Mouse (Mus musculus): ENCODE results near the gene Acp1. TPM values are rescaled to one million over a fixed set of nuclear protein-coding genes. Genes with fewer than 3 reads are reported as not detected.

The Acp1 gene
- polyA plus RNA-seq, 1 experiment from 2014 or later: 119 TPM

DNA sequence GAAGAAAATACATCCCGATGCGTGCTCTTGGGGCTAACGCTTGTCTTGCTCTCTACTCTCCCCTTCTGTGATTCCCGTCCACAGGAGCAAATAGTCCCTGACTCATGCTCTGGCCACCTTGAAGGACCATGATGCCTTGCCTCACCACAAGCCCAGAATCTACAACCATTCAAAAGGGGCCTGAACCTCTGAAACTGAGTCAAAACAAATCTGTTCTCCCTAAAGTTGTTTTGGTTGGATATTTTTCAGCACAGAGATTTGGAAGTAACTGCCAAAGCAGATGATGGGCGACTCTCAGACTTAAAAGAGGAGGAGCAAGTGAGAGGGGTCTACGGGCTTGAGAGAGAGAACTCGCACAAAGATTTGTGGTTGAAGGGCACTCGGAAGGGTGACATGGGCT, 529 bp downstream of the Acp1 start:
- peak overlapping the region; percentile 89 for H3K4me2 ChIP-seq (replicated peaks)
- H3K36me3 ChIP-seq (replicated peaks; ENCODE audit: control insufficient read depth, insufficient read depth): no peaks in the 10 kb centered on the region
- no peaks in the 10 kb centered on the region for H3K27me3 ChIP-seq (ENCODE audit: control insufficient read depth, insufficient read depth, low read length)
- H3K4me1 ChIP-seq (replicated peaks; ENCODE audit: control insufficient read depth, insufficient read depth, low read length): peaks cover 24% of the 10 kb centered on the region
- peak overlapping the region; percentile 77 for H3K9ac ChIP-seq
- DNase-seq (ENCODE audit: low spot score) (no peak), ATAC-seq (ENCODE audit: low FRiP score) (no peak)
- peaks cover 1% of the 10 kb centered on the region; the same call in 1 of the 2 replicates for H3K9me3 ChIP-seq (ENCODE audit: control insufficient read depth, low read length)
- H3K4me3 ChIP-seq (replicated peaks; ENCODE audit: low read length): peak overlapping the region; percentile 57
- H3K27ac ChIP-seq: peak overlapping the region; percentile 9; the same call in 1 of the 2 replicates
- WGBS: 17% methylated on average over 8 of the region's 8 CpGs

DNA sequence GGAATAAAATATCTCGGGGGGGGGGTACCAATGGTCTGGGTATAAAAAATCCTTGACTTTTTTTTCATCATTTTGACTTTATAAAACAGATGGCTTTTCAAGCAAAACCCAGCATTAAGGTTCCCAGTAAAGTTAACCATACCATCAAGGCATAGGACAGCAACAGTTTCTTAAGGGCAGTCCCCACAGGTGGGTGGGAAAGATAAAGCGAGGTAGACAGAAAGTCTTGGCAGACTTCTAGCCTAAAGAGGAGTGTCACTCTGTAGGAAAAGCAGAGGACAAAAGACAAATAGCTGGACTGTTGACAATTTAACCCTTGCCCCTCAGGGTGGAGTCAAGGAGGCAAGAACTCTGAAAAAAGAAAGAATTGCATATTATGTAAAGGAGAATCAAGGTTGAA, 1.5 kb downstream of the Acp1 start:
- peak overlapping the region; percentile 89; the same call in 1 of the 2 replicates for H3K4me2 ChIP-seq (replicated peaks)
- ATAC-seq (ENCODE audit: low FRiP score): no peak

DNA sequence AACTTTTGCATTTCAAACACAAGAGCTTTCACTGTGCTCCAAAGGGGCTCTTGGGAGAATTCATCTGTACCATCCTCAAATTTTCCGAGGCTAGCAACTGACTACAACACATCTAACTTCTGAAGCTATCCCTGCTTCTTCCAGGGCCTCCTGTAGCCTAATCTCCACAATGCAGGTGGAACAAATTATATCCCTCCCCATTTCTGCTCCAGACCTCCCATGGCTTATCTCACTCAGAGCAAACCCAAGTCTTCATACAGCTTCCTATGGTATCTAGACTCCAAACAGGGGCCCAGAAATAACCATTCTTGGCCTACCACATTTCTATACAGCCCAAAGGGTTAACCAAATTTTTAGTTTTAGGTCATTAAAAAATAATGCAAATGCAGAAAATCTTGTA, 2.7 kb downstream of the Acp1 start:
- H3K9me3 ChIP-seq (ENCODE audit: control insufficient read depth, low read length): no peaks in the 10 kb centered on the region
- no peaks in the 10 kb centered on the region for H3K27me3 ChIP-seq (ENCODE audit: control insufficient read depth, insufficient read depth, low read length)
- peaks cover 8% of the 10 kb centered on the region for H3K36me3 ChIP-seq (replicated peaks; ENCODE audit: control insufficient read depth, insufficient read depth)
- no peak overlapping the region for H3K9ac ChIP-seq
- no peak overlapping the region for H3K27ac ChIP-seq
- H3K4me3 ChIP-seq (replicated peaks; ENCODE audit: low read length): no peak overlapping the region
- DNase-seq (ENCODE audit: low spot score): no peak
- H3K4me1 ChIP-seq (replicated peaks; ENCODE audit: control insufficient read depth, insufficient read depth, low read length): peaks cover 23% of the 10 kb centered on the region
- ATAC-seq (ENCODE audit: low FRiP score): no peak
- 96% methylated on average over 1 of the region's 1 CpGs for WGBS
- no peak overlapping the region for H3K4me2 ChIP-seq (replicated peaks)

More for the DNA sequence above, 1.5 kb downstream of the Acp1 start:
- Histone ChIP-seq H3K27me3 (ENCODE audit: control insufficient read depth, insufficient read depth, low read length) (no peaks in the 10 kb centered on the region), H3K36me3 (replicated peaks; ENCODE audit: control insufficient read depth, insufficient read depth) (no peaks in the 10 kb centered on the region), H3K9me3 (ENCODE audit: control insufficient read depth, low read length) (no peaks in the 10 kb centered on the region), H3K27ac (no peak overlapping the region), H3K4me1 (replicated peaks; ENCODE audit: control insufficient read depth, insufficient read depth, low read length) (peaks cover 24% of the 10 kb centered on the region), H3K4me3 (replicated peaks; ENCODE audit: low read length) (no peak overlapping the region), H3K9ac (no peak overlapping the region)
- WGBS: 93% methylated on average over 2 of the region's 2 CpGs
- no peak for DNase-seq (ENCODE audit: low spot score)

DNA sequence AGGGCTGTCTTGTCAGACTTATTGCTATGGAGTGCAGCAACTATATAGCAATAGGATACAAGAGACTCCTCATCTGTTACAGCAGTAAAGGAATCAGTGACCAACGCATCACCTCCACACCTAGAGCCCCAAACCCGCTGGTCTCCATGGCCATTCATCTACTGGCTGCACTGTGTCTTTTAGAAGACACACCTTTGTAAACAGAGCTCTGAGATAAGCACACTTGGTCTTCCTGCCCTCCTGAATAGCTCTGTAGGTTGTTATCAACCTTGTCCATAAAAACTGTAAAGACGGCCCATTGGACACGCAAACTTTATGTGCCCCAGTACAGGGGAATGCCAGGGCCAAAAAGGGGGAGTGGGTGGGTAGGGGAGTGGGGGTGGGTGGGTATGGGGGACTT, 14.3 kb downstream of the Acp1 start:
- H3K4me2 ChIP-seq (replicated peaks): no peak overlapping the region
- H3K4me1 ChIP-seq (replicated peaks; ENCODE audit: control insufficient read depth, insufficient read depth, low read length): no peaks in the 10 kb centered on the region
- no peak overlapping the region for H3K27ac ChIP-seq
- H3K9me3 ChIP-seq (ENCODE audit: control insufficient read depth, low read length): no peaks in the 10 kb centered on the region
- H3K9ac ChIP-seq: no peak overlapping the region
- peaks cover 35% of the 10 kb centered on the region for H3K36me3 ChIP-seq (replicated peaks; ENCODE audit: control insufficient read depth, insufficient read depth)
- DNase-seq (ENCODE audit: low spot score) (no peak), ATAC-seq (ENCODE audit: low FRiP score) (no peak)
- H3K4me3 ChIP-seq (replicated peaks; ENCODE audit: low read length): no peak overlapping the region
- WGBS: 98% methylated on average over 4 of the region's 4 CpGs
- no peaks in the 10 kb centered on the region for H3K27me3 ChIP-seq (ENCODE audit: control insufficient read depth, insufficient read depth, low read length)

DNA sequence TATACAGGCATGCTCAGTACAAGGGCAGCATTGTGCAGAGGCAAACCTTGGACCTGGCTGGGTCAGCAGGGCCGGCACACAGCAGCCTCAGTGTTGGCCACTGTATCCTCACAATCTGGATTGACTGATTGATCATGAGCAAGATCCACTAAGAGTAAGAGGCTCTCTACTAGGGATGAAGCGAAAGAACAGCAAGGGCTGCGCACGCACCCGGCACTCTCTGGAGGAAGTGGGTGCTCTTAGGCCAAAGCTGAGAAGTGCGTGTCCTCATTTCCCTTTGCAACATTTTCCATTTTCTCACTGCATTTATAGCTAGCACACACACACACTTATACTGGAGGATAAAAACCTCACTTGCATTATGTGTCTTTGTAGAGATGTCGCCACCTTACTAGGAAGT, 20.0 kb downstream of the Acp1 start:
- Histone ChIP-seq H3K36me3 (replicated peaks; ENCODE audit: control insufficient read depth, insufficient read depth) (peaks cover 21% of the 10 kb centered on the region), H3K27me3 (ENCODE audit: control insufficient read depth, insufficient read depth, low read length) (no peaks in the 10 kb centered on the region; the same call in 1 of the 2 replicates), H3K27ac (no peak overlapping the region), H3K9me3 (ENCODE audit: control insufficient read depth, low read length) (no peaks in the 10 kb centered on the region), H3K4me2 (replicated peaks) (no peak overlapping the region), H3K4me1 (replicated peaks; ENCODE audit: control insufficient read depth, insufficient read depth, low read length) (no peaks in the 10 kb centered on the region), H3K4me3 (replicated peaks; ENCODE audit: low read length) (no peak overlapping the region), H3K9ac (no peak overlapping the region)
- DNase-seq (ENCODE audit: low spot score) (no peak), ATAC-seq (ENCODE audit: low FRiP score) (no peak)
- WGBS: 84% methylated on average over 7 of the region's 7 CpGs

DNA sequence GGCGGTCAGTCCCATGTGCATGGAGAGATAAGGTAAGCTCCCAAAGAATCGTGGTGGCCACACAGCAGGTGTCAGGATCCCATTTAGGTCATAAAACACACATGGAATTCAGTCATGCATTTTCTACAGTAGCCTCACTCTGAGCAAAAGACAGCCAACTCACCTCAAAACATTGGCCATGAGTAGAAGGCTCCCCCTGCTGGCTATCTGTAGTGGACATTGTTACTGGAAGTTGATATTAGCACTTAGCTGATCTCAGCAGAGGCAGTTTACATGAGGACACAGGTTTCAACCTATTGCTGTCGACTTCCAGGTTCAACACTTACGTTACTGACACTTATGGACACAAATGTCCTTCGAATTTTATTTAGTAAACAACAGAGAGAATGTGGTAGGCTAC, 21.3 kb downstream of the Acp1 start:
- no peaks in the 10 kb centered on the region for H3K9me3 ChIP-seq (ENCODE audit: control insufficient read depth, low read length)
- ATAC-seq (ENCODE audit: low FRiP score) (peak; percentile 37; the same call in 1 of the 2 replicates), DNase-seq (ENCODE audit: low spot score) (peak; percentile 88)
- H3K36me3 ChIP-seq (replicated peaks; ENCODE audit: control insufficient read depth, insufficient read depth): peaks cover 14% of the 10 kb centered on the region; the same call in 1 of the 2 replicates
- no peak overlapping the region for H3K27ac ChIP-seq
- no peak overlapping the region for H3K9ac ChIP-seq
- no peaks in the 10 kb centered on the region; the same call in 1 of the 2 replicates for H3K4me1 ChIP-seq (replicated peaks; ENCODE audit: control insufficient read depth, insufficient read depth, low read length)
- no peak overlapping the region for H3K4me2 ChIP-seq (replicated peaks)
- H3K27me3 ChIP-seq (ENCODE audit: control insufficient read depth, insufficient read depth, low read length): peaks cover 13% of the 10 kb centered on the region
- 46% methylated on average over 5 of the region's 5 CpGs for WGBS
- H3K4me3 ChIP-seq (replicated peaks; ENCODE audit: low read length): no peak overlapping the region

DNA sequence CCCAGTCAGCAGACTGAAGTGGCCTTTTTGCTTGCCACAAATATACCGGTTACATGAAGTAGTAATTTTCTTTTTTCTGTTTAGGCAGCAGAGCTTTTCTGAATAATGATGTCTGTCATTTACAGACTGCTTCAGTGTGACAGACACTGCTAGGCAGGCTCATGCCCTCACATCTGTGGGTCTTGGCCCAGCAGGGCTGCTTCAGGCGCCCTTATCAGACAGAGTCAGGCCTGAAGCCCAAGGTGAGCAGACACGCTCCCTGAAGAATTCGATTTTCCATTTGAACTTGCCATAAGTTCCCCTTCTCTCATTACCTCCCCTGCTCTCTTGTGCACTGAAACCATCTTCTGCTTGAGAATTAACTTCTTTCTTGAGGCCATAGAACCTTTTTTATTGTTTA, 23.4 kb downstream of the Acp1 start:
- Histone ChIP-seq H3K9me3 (ENCODE audit: control insufficient read depth, low read length) (no peaks in the 10 kb centered on the region), H3K4me3 (replicated peaks; ENCODE audit: low read length) (no peak overlapping the region), H3K36me3 (replicated peaks; ENCODE audit: control insufficient read depth, insufficient read depth) (no peaks in the 10 kb centered on the region), H3K27me3 (ENCODE audit: control insufficient read depth, insufficient read depth, low read length) (peaks cover 34% of the 10 kb centered on the region), H3K4me1 (replicated peaks; ENCODE audit: control insufficient read depth, insufficient read depth, low read length) (peaks cover 13% of the 10 kb centered on the region; the same call in 1 of the 2 replicates), H3K9ac (no peak overlapping the region), H3K27ac (no peak overlapping the region), H3K4me2 (replicated peaks) (no peak overlapping the region)
- WGBS: 90% methylated on average over 4 of the region's 4 CpGs
- no peak for DNase-seq (ENCODE audit: low spot score)
- ATAC-seq (ENCODE audit: low FRiP score): no peak

DNA sequence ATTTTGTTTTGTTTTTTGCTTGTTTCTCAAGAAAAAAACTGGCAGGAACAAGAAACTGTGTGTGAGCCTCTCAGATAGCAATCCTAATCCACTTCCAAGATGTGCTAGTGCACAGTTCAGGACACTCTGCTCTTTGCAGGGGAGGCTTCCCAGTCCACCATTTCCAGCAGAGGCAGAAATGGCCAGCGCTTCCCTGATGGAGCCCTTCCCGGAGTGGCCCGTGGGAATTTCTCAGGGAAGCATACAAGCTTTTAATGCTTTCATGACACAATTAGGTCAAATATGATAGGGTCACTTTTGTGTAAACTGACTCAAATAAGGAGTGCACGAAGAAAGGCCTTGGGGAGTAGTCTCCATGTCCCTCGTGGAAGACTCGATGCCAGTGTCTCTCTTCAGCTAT, 25.5 kb downstream of the Acp1 start:
- Histone ChIP-seq H3K9ac (no peak overlapping the region), H3K4me1 (replicated peaks; ENCODE audit: control insufficient read depth, insufficient read depth, low read length) (peaks cover 13% of the 10 kb centered on the region; the same call in 1 of the 2 replicates), H3K27me3 (ENCODE audit: control insufficient read depth, insufficient read depth, low read length) (peaks cover 49% of the 10 kb centered on the region), H3K27ac (no peak overlapping the region), H3K4me2 (replicated peaks) (no peak overlapping the region), H3K4me3 (replicated peaks; ENCODE audit: low read length) (no peak overlapping the region), H3K9me3 (ENCODE audit: control insufficient read depth, low read length) (no peaks in the 10 kb centered on the region), H3K36me3 (replicated peaks; ENCODE audit: control insufficient read depth, insufficient read depth) (no peaks in the 10 kb centered on the region)
- DNase-seq (ENCODE audit: low spot score) (no peak), ATAC-seq (ENCODE audit: low FRiP score) (no peak)
- 80% methylated on average over 6 of the region's 6 CpGs for WGBS

DNA sequence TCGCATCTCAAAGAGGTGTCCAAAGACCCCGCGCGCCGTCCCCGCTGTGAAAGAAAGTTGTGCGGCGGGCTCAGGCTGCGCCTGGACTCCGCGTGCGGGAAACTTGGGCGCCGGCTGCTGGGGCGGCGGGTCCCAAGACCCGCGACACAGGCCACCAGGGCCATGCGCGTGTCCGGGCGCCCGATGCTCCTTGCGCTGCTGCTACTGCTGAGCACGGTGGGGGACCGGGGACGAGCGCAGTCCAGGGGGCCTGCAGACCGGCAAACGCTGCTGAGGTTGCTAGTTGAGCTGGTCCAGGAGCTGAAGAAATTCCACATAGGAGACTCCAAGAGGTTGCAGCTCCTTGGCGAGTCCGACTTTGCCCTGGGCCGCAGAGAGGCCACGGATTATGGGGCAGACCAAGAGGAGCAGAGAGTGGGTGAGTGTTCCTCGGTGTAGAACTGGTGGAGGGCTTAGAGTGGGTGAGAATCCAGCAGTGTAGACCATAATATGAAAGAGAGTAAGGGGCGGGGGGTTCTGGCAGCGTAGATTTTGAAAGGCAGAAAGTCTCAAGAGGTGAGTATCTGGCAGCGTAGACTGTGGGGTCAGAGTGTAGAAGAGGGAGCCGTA, 26.7 kb downstream of the Acp1 start:
- Histone ChIP-seq H3K9ac (peak overlapping the region; percentile 61), H3K4me3 (replicated peaks; ENCODE audit: low read length) (peak overlapping the region; percentile 63), H3K27ac (no peak overlapping the region), H3K4me2 (replicated peaks) (peak overlapping the region; percentile 100), H3K9me3 (ENCODE audit: control insufficient read depth, low read length) (no peaks in the 10 kb centered on the region), H3K27me3 (ENCODE audit: control insufficient read depth, insufficient read depth, low read length) (peaks cover 49% of the 10 kb centered on the region), H3K36me3 (replicated peaks; ENCODE audit: control insufficient read depth, insufficient read depth) (no peaks in the 10 kb centered on the region), H3K4me1 (replicated peaks; ENCODE audit: control insufficient read depth, insufficient read depth, low read length) (peaks cover 13% of the 10 kb centered on the region; the same call in 1 of the 2 replicates)
- WGBS: 9% methylated on average over 39 of the region's 39 CpGs
- ATAC-seq (ENCODE audit: low FRiP score) (peak; percentile 64), DNase-seq (ENCODE audit: low spot score) (no peak)

Data from hindbrain, embryonic 14.5 days (tissue).